25 mouse cellular contexts compared by ENCODE assay signal in genomic region chr6:8780618-8781017, GRCm38 (mm10). TPM values are rescaled to one million over a fixed set of nuclear protein-coding genes. Genes with fewer than 3 reads are reported as not detected.
DNase-seq lines count a peak whose midpoint lies in the region; ATAC-seq and TF ChIP-seq lines count a peak whose summit lies in the region.
"Had no signal": no experiment of that assay in that cellular context is flagged by ENCODE, and none has a peak within 500 bp of the region (broad histone marks: within the 10 kb centered on the region; RNA-seq: fewer than 3 reads in every experiment).

No protein-coding gene starts in this region.

- H3ac ChIP-seq in myocyte (ENCODE audit: control insufficient read depth, insufficient read length), result no peak overlapping the region

- H3K4me3 ChIP-seq in myocyte, result no peak overlapping the region
- H3K4me3 ChIP-seq in intestine, embryonic 16.5 days (ENCODE audit: low read length), result no peak overlapping the region
- H3K4me3 ChIP-seq: embryonic facial prominence, embryonic 13.5 days; embryonic facial prominence, embryonic 15.5 days; forebrain, embryonic 13.5 days; forebrain, embryonic 15.5 days had no signal

- no peaks in the 10 kb centered on the region for H3K36me3 ChIP-seq in myocyte (ENCODE audit: control insufficient read depth, insufficient read depth)
- H3K36me3 ChIP-seq in intestine, embryonic 16.5 days (ENCODE audit: control insufficient read depth, insufficient read depth, low read length), result no peaks in the 10 kb centered on the region
- H3K36me3 ChIP-seq: embryonic facial prominence, embryonic 13.5 days; embryonic facial prominence, embryonic 15.5 days; forebrain, embryonic 15.5 days; G1E had no signal

- no peak overlapping the region for H3K9ac ChIP-seq in intestine, embryonic 16.5 days (ENCODE audit: low read depth, low read length)
- H3K9ac ChIP-seq: embryonic facial prominence, embryonic 13.5 days; embryonic facial prominence, embryonic 15.5 days; forebrain, embryonic 13.5 days; forebrain, embryonic 15.5 days; forebrain, postnatal 0 days had no signal

- no peak overlapping the region for H3K4me2 ChIP-seq in myocyte (ENCODE audit: low read depth)
- no peak overlapping the region for H3K4me2 ChIP-seq in intestine, embryonic 16.5 days (ENCODE audit: low read depth, low read length)
- H3K4me2 ChIP-seq: embryonic facial prominence, embryonic 13.5 days; embryonic facial prominence, embryonic 15.5 days; forebrain, embryonic 13.5 days; forebrain, embryonic 15.5 days had no signal

- peaks cover 3% of the 10 kb centered on the region; the same call in 1 of the 2 replicates for H3K4me1 ChIP-seq in intestine, embryonic 16.5 days (ENCODE audit: control insufficient read depth, insufficient read depth, low read length)

- H3K79me2 ChIP-seq in myocyte (ENCODE audit: control insufficient read depth, insufficient read depth), result no peaks in the 10 kb centered on the region

- H3K9me3 ChIP-seq in intestine, embryonic 16.5 days (ENCODE audit: control insufficient read depth, low read length), result no peaks in the 10 kb centered on the region
- H3K9me3 ChIP-seq: embryonic facial prominence, embryonic 13.5 days; embryonic facial prominence, embryonic 15.5 days; forebrain, embryonic 13.5 days; forebrain, embryonic 15.5 days had no signal

- TF ChIP-seq POLR2A in myocyte (IDR thresholded peaks at IDR 0.05; ENCODE audit: insufficient read length, low read depth), result no peak

- DNase-seq in 3134 (ENCODE audit: extremely low read depth, insufficient read length, low spot score), result peak; percentile 39
- peak; percentile 69 for DNase-seq in 3T3-L1 (ENCODE audit: low read depth, low spot score)
- peak; percentile 14 for DNase-seq in Muller cell, postnatal 12 days (ENCODE audit: inconsistent ontology term)
- DNase-seq in heart, adult 11 months, result no peak
- DNase-seq in urinary bladder, postnatal 25 days (ENCODE audit: low spot score), result no peak
- DNase-seq: adrenal gland, adult 2 months; adrenal gland, postnatal 10 days; adrenal gland, postnatal 25 days; cerebellum, adult 11 months; cerebellum, adult 18-20 months; cerebellum, adult 8-10 months; cerebellum, adult 9-11 months; cerebellum, postnatal 14 days; cerebellum, postnatal 36 days; embryo, embryonic 11 days; forebrain, postnatal 0 days had no signal

- no peak overlapping the region for H3K27ac ChIP-seq in intestine, embryonic 16.5 days (ENCODE audit: low read length)
- H3K27ac ChIP-seq: embryonic facial prominence, embryonic 13.5 days; embryonic facial prominence, embryonic 15.5 days; forebrain, embryonic 13.5 days; forebrain, embryonic 15.5 days had no signal

- no peak for ATAC-seq in intestine, embryonic 16.5 days
- ATAC-seq: CD4-positive, CD25-positive, alpha-beta regulatory T cell, adult 4 months; forebrain, embryonic 13.5 days; forebrain, embryonic 15.5 days; forebrain, postnatal 0 days had no signal

- no peaks in the 10 kb centered on the region for H3K27me3 ChIP-seq in myocyte (ENCODE audit: control insufficient read depth, insufficient read depth, insufficient read length)
- H3K27me3 ChIP-seq in intestine, embryonic 16.5 days (replicated peaks; ENCODE audit: control insufficient read depth, insufficient read depth, low read length), result no peaks in the 10 kb centered on the region
- H3K27me3 ChIP-seq: CH12.LX had no signal

TF ChIP-seq in myocyte, 11 proteins besides CTCF, POLR2A, EP300 and RAD21:
- TF ChIP-seq TCF3 (IDR thresholded peaks at IDR 0.05; ENCODE audit: insufficient read length, low read depth), result no peak
- TF ChIP-seq CEBPB (IDR thresholded peaks at IDR 0.05; ENCODE audit: insufficient read depth, poor library complexity, severe bottlenecking), result no peak
- peak; percentile 59 for TF ChIP-seq USF1 (IDR thresholded peaks at IDR 0.05; ENCODE audit: low read depth)
- TF ChIP-seq MYOD1 (IDR thresholded peaks at IDR 0.05; ENCODE audit: control insufficient read depth in 1 of 3, insufficient read length in 2 of 3, low read depth in 2 of 3), result no peak

RNA-seq across cellular contexts. Expression of gene Ica1, which starts 2.3 kb away (rescaled TPM):
- polyA plus RNA-seq in myocyte (2012; fragmentation: generic; extraction: Trizol), result 6.0 TPM
- 18.9 and 19.2 TPM in 2 replicates for polyA plus RNA-seq in intestine, embryonic 16.5 days (2015; fragmentation: Nextera tagmentation; extraction: Ambion mirVana)

Comparison
In these comparisons a context has a peak if more than half of its experiments do, and no peak if none do; other contexts are left out.
1. DNase-seq: peak in 3134 (single experiment), 3T3-L1 (single experiment) and Muller cell, postnatal 12 days (single experiment); none in heart, adult 11 months (single experiment) and urinary bladder, postnatal 25 days (single experiment).